Mouse (Mus musculus): ENCODE measurements around the gene Micall1. TPM values are rescaled to one million over a fixed set of nuclear protein-coding genes. Genes with fewer than 3 reads are reported as not detected.

Gene Micall1
- total RNA-seq, 2 experiments from 2014 or later, result 1.5 to 2.5 TPM

DNA sequence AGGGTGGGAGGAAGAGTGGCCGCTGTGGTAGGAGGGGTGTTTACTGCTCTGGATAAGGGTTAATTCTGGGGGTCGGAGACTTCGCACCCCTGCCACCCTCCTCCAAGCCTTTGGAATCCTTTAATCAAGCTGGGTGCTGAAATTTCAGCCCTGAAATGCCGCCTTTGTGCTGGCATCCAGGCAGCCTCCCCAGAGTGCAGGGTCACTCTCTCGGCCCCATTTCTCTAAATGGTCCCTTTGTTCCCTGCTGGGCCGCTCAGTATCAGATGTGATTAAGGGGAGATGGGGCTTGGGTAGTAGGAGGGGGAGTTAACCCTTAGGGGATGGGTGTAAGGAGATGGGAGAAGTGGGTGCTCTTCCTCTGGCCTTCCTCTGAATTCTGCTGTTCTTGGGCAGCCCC, 44.0 kb downstream of the Micall1 start:
- ATAC-seq (replicated peaks; ENCODE audit: low FRiP score, low TSS enrichment, poor library complexity, severe bottlenecking), result no peak

DNA sequence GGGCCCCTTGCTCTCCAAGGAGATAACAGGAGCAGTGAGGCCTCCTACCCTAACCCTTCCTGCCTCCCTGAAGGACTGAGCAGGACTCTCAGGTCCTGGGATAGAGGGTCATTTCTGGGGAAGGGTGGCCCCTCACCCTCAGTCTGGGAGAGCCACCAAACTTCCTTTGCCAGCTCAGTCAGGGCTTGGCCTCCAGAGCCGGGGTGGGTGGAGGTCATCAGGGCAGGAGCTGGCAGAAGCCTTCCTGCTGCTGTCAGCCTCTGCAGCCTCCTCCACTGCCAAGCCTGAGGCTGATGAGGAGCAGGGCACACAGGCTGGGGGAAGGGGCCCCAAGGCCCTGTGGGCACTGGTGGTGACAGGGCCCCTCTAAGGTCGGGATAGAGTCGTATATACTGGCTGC, 46.9 kb downstream of the Micall1 start:
- 0 out of 2 replicates have a peak, but pooled peaks have one; percentile 9 for ATAC-seq (replicated peaks; ENCODE audit: low FRiP score, low TSS enrichment, poor library complexity, severe bottlenecking)

DNA sequence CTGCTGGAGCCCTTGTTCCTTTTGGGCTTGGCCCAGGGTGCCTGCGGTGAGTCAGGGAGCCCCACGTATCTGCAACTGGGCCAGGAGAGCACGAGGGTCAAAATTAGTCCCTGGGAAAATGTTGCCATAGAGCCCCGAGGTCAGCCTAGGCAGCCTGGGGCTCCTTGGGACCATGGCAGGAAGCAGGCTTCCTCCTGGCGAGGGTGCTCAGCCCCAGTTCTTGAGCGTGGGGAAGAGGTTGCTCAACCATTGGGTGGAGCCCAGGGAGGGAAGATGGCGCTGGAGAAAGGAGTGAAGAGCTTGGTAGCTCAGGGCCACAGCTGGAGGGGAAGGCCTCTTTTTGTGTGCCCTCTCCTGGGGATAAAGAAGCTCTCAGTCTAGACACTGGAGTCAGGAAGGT, 53.6 kb downstream of the Micall1 start:
- no peak for ATAC-seq (replicated peaks; ENCODE audit: low FRiP score, low TSS enrichment, poor library complexity, severe bottlenecking)

DNA sequence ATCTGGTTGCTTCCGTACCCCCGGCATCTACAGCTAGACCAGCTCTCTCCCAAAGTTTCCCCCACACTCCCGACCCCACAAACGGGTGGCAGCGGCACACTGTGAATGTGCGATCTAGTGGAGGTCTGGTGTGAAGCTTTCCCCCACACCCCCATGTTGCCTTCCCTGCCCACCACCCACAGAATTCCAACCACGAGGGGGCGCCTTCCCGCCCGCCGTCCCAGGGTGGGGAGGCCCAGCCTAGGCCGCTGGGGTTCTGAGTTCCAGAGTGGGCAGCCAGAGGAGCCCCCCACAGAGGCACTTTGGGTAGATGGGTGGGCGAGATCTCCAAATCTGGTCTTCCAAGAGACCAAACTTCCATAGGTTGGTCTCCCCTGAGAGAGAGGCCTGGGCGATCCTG, 54.1 kb downstream of the Micall1 start:
- ATAC-seq (replicated peaks; ENCODE audit: low FRiP score, low TSS enrichment, poor library complexity, severe bottlenecking), result no peak

DNA sequence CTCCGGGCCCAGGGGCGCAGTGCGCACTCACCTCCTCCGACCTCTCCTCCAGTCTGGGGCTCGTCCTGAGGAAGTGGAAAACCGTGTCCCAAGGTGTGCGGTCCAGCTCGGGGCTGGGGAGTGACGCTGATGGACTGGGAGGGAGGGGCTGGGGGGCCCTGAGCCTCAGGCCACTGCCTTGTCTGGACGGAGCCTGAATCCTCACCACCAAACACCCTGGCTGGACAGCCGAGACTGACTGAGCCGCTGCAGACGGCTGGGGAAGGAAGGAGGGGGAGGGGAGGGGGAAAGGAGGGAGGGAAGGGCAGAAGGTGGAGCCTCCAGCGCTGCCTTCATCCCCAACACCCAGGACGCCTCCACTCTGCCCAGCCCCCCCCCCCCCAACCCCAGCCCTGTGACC, 55.6 kb downstream of the Micall1 start:
- ATAC-seq (replicated peaks; ENCODE audit: low FRiP score, low TSS enrichment, poor library complexity, severe bottlenecking), result no peak

DNA sequence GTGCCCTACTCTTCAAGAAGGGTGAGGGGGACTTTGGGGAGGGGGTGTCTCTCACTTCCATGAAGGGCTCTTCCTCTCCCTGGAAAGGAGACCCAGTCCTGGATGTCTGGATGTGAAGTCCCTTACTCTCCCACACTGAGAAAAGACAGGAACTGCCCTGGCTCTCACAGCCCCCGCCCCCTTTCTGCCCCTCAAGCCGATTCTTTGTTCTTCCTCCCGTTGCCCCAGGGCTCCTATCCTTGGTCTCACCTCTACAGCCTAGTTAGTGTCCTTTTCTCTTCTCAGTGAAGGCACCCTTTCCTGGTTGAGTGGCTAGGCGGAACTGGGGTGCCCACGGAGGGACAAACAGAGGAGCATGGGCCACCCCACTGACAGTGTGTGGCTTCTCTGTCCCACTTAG, 56.4 kb downstream of the Micall1 start, which contains the start of gene Sox10:
Gene Sox10 (minus strand): TSS at position 101 of the 400 bp plus-strand sequence.
- no peak for ATAC-seq (replicated peaks; ENCODE audit: low FRiP score, low TSS enrichment, poor library complexity, severe bottlenecking)

DNA sequence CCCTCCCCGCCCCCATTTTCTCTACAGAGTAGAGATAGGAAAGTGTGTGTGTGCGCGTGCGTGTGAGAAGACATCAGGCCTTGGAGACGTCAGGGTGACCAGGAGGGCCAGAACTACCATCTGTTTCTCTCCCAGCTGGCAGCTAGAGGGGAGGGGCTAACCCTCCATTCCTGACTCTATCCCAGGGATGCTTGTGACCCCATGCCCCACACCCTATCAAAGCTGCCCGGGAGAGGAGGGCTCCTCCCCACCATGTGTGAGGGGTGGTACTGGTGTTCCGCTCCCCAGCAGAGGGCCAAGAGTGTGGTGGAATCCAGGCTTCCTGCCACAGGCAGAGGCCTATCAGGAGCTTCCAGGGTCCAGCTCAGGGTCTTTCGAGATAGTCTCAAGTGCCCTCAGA, 58.0 kb downstream of the Micall1 start:
- ATAC-seq (replicated peaks; ENCODE audit: low FRiP score, low TSS enrichment, poor library complexity, severe bottlenecking), result no peak

DNA sequence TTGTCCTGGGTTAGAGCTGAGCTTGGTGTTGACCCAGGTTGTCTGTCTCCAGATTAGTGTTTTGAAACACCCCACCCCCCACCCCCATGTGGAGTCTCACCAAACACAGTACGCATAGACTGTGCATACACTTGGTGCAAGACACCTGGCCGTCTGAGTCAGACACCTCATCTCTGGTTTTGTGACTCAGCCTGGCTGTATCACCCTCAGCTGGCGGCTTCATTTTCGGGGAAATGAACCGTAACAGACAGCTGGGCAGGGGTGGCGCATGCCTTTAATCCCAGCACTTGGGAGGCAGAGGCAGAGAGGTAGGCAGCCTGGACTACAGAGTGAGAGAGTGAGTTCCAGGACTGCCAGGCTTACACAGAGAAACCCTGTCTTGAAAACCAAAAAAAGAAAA, 68.2 kb downstream of the Micall1 start:
- ATAC-seq (replicated peaks; ENCODE audit: low FRiP score, low TSS enrichment, poor library complexity, severe bottlenecking), result no peak

DNA sequence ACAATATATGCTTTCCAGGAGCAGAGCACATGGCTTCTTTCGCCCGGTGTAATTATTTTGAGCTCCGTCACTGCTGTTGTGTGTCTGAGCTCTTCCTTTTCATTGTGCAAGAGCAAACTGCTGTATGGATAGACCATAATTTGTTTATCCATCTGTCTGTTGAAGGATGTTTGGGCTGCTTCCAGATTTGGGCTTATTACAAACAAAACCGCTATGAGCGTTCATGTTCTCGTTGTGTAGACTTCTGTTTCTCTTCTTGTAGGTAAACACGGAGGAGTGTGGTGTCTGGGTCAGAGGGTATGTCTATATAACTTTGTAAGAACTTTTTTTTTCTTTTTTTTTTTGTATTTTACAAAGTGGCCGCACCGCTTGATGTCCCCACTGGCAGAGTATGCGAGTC, 76.5 kb downstream of the Micall1 start:
- ATAC-seq (replicated peaks; ENCODE audit: low FRiP score, low TSS enrichment, poor library complexity, severe bottlenecking), result no peak

Other genes starting within 250 kb of the Micall1 start
- gene Gga1, start 231.7 kb upstream of the Micall1 start, total RNA-seq (2014; fragmentation: Nextera tagmentation), result 30.0 and 47.6 TPM in 2 replicates
- gene Gga1, start 231.7 kb upstream of the Micall1 start, total RNA-seq (2017), result 7.8 and 10.9 TPM in 2 replicates
- not detected in 2 replicates for gene Gm49510, start 209.2 kb upstream of the Micall1 start, total RNA-seq (2014; fragmentation: Nextera tagmentation)
- 2.6 TPM in 1 of 2 replicates, not detected in the other for gene Gm49510, start 209.2 kb upstream of the Micall1 start, total RNA-seq (2017)
- 31.8 and 53.7 TPM in 2 replicates for gene Sh3bp1, start 209.1 kb upstream of the Micall1 start, total RNA-seq (2014; fragmentation: Nextera tagmentation)
- 11.4 and 11.6 TPM in 2 replicates for gene Sh3bp1, start 209.1 kb upstream of the Micall1 start, total RNA-seq (2017)
- 12.7 and 22.5 TPM in 2 replicates for gene Pdxp, start 195.0 kb upstream of the Micall1 start, total RNA-seq (2014; fragmentation: Nextera tagmentation)
- 6.6 and 6.9 TPM in 2 replicates for gene Pdxp, start 195.0 kb upstream of the Micall1 start, total RNA-seq (2017)
- 54.9 and 83.9 TPM in 2 replicates for gene Lgals1, start 182.2 kb upstream of the Micall1 start, total RNA-seq (2014; fragmentation: Nextera tagmentation)
- gene Lgals1, start 182.2 kb upstream of the Micall1 start, total RNA-seq (2017), result 91.1 and 98.2 TPM in 2 replicates
- 52.3 and 56.7 TPM in 2 replicates for gene Nol12, start 174.0 kb upstream of the Micall1 start, total RNA-seq (2014; fragmentation: Nextera tagmentation)
- 15.3 and 31.6 TPM in 2 replicates for gene Nol12, start 174.0 kb upstream of the Micall1 start, total RNA-seq (2017)
- gene Triobp, start 161.2 kb upstream of the Micall1 start, total RNA-seq (2014; fragmentation: Nextera tagmentation), result 29.1 and 33.9 TPM in 2 replicates
- gene Triobp, start 161.2 kb upstream of the Micall1 start, total RNA-seq (2017), result 11.2 and 12.5 TPM in 2 replicates
- 19.0 and 23.7 TPM in 2 replicates for gene H1f0, start 80.4 kb upstream of the Micall1 start, total RNA-seq (2014; fragmentation: Nextera tagmentation)
- gene H1f0, start 80.4 kb upstream of the Micall1 start, total RNA-seq (2017), result 27.0 and 47.0 TPM in 2 replicates
- gene Galr3, start 67.0 kb upstream of the Micall1 start, total RNA-seq (2014; fragmentation: Nextera tagmentation), result 0.40 TPM in 1 of 2 replicates, not detected in the other
- gene Galr3, start 67.0 kb upstream of the Micall1 start, total RNA-seq (2017), result 0.56 TPM in 1 of 2 replicates, not detected in the other
- 24.4 and 44.2 TPM in 2 replicates for gene Ankrd54, start 46.0 kb upstream of the Micall1 start, total RNA-seq (2014; fragmentation: Nextera tagmentation)
- 15.0 and 15.2 TPM in 2 replicates for gene Ankrd54, start 46.0 kb upstream of the Micall1 start, total RNA-seq (2017)
- gene Eif3l, start 33.7 kb upstream of the Micall1 start, total RNA-seq (2014; fragmentation: Nextera tagmentation), result 218 and 242 TPM in 2 replicates
- gene Eif3l, start 33.7 kb upstream of the Micall1 start, total RNA-seq (2017), result 216 and 264 TPM in 2 replicates
- gene Polr2f, start 32.1 kb downstream of the Micall1 start, total RNA-seq (2014; fragmentation: Nextera tagmentation), result 177 and 201 TPM in 2 replicates
- 96.2 and 109 TPM in 2 replicates for gene Polr2f, start 32.1 kb downstream of the Micall1 start, total RNA-seq (2017)
- gene 1700088E04Rik, start 32.4 kb downstream of the Micall1 start, total RNA-seq (2014; fragmentation: Nextera tagmentation), result not detected in 2 replicates
- gene 1700088E04Rik, start 32.4 kb downstream of the Micall1 start, total RNA-seq (2017), result not detected in 2 replicates
- not detected in 2 replicates for gene Sox10, start 56.3 kb downstream of the Micall1 start, total RNA-seq (2014; fragmentation: Nextera tagmentation)
- not detected in 2 replicates for gene Sox10, start 56.3 kb downstream of the Micall1 start, total RNA-seq (2017)
- 15.8 and 20.9 TPM in 2 replicates for gene Pick1, start 120.3 kb downstream of the Micall1 start, total RNA-seq (2014; fragmentation: Nextera tagmentation)
- gene Pick1, start 120.3 kb downstream of the Micall1 start, total RNA-seq (2017), result 8.9 and 11.4 TPM in 2 replicates
- gene Gm49486, start 120.5 kb downstream of the Micall1 start, total RNA-seq (2014; fragmentation: Nextera tagmentation), result not detected in 2 replicates
- 0.08 TPM in 1 of 2 replicates, not detected in the other for gene Gm49486, start 120.5 kb downstream of the Micall1 start, total RNA-seq (2017)
- gene Slc16a8, start 145.9 kb downstream of the Micall1 start, total RNA-seq (2014; fragmentation: Nextera tagmentation), result not detected in 2 replicates
- not detected in 2 replicates for gene Slc16a8, start 145.9 kb downstream of the Micall1 start, total RNA-seq (2017)
- not detected in 2 replicates for gene Baiap2l2, start 176.6 kb downstream of the Micall1 start, total RNA-seq (2014; fragmentation: Nextera tagmentation)
- gene Baiap2l2, start 176.6 kb downstream of the Micall1 start, total RNA-seq (2017), result not detected in 2 replicates
- gene Pla2g6, start 219.5 kb downstream of the Micall1 start, total RNA-seq (2014; fragmentation: Nextera tagmentation), result 26.7 and 34.4 TPM in 2 replicates
- 8.0 and 12.4 TPM in 2 replicates for gene Pla2g6, start 219.5 kb downstream of the Micall1 start, total RNA-seq (2017)
- gene Maff, start 237.7 kb downstream of the Micall1 start, total RNA-seq (2014; fragmentation: Nextera tagmentation), result 2.7 TPM in 1 of 2 replicates, not detected in the other
- gene Maff, start 237.7 kb downstream of the Micall1 start, total RNA-seq (2017), result 6.7 and 8.8 TPM in 2 replicates